Mouse (Mus musculus) T-helper 2 cell (primary cell): ENCODE measurements around the gene Ccdc167.
"Not testable (repeated sequence)": the region's sequence is repeated elsewhere in the genome, so short reads cannot be mapped to it uniquely, and the experiment has no call there.

Source experiments
- in situ Hi-C: fragments of 300-600 bp; cut with MboI, MseI; formaldehyde crosslinking; loops from one replicate; pipeline ENCODE4 v1.15.1; 2025; ENCODE audit warnings: high pct_unique_total_duplicates

Ccdc167 gene

GRCm38 (mm10) chr17:29719628-29720575 is 3.1 kb upstream of the Ccdc167 start:
- in situ Hi-C loops, result no loop called here

GRCm38 (mm10) chr17:29718660-29719059 is 1.8 kb upstream of the Ccdc167 start:
- in situ Hi-C loops, result no loop called here

GRCm38 (mm10) chr17:29713734-29714133 is 3.1 kb downstream of the Ccdc167 start:
- in situ Hi-C loops, result not testable (repeated sequence)

GRCm38 (mm10) chr17:29712565-29712964 is 4.3 kb downstream of the Ccdc167 start:
- in situ Hi-C loops, result no loop called here

- in situ Hi-C loops, result no loop called here
Observed at GRCm38 (mm10) chr17:29711745-29712431, 5.0 kb downstream of the Ccdc167 start.

- in situ Hi-C loops, result no loop called here
Observed at GRCm38 (mm10) chr17:29711076-29711744, 5.6 kb downstream of the Ccdc167 start.

- in situ Hi-C loops, result no loop called here
Observed at GRCm38 (mm10) chr17:29710562-29711044, 6.2 kb downstream of the Ccdc167 start.

GRCm38 (mm10) chr17:29708783-29709182 is 8.1 kb downstream of the Ccdc167 start:
- in situ Hi-C loops, result no loop called here

GRCm38 (mm10) chr17:29706981-29707545 is 9.8 kb downstream of the Ccdc167 start:
- in situ Hi-C loops, result no loop called here

GRCm38 (mm10) chr17:29705881-29706280 is 11.0 kb downstream of the Ccdc167 start:
- in situ Hi-C loops, result no loop called here

GRCm38 (mm10) chr17:29704781-29705180 is 12.1 kb downstream of the Ccdc167 start:
- in situ Hi-C loops, result loop anchor here (5.0 kb wide), 1 partner anchor 88 kb away; no protein-coding TSS in a partner anchor

- in situ Hi-C loops, result loop anchor here (5.0 kb wide), 1 partner anchor 89 kb away; no protein-coding TSS in a partner anchor
Observed at GRCm38 (mm10) chr17:29702938-29703710, 13.7 kb downstream of the Ccdc167 start.

- in situ Hi-C loops, result loop anchor here (5.0 kb wide), 1 partner anchor 92 kb away; no protein-coding TSS in a partner anchor
Observed at GRCm38 (mm10) chr17:29700573-29700972, 16.3 kb downstream of the Ccdc167 start.

- in situ Hi-C loops, result no loop called here
Observed at GRCm38 (mm10) chr17:29698421-29698820, 18.4 kb downstream of the Ccdc167 start.

- in situ Hi-C loops, result no loop called here
Observed at GRCm38 (mm10) chr17:29696940-29697339, 19.9 kb downstream of the Ccdc167 start.

GRCm38 (mm10) chr17:29694516-29694915 is 22.3 kb downstream of the Ccdc167 start:
- in situ Hi-C loops, result no loop called here

GRCm38 (mm10) chr17:29693571-29693970 is 23.3 kb downstream of the Ccdc167 start:
- in situ Hi-C loops, result no loop called here

- in situ Hi-C loops, result no loop called here
Observed at GRCm38 (mm10) chr17:29692827-29693226, 24.0 kb downstream of the Ccdc167 start.

GRCm38 (mm10) chr17:29690257-29690656 is 26.6 kb downstream of the Ccdc167 start:
- in situ Hi-C loops, result no loop called here

- in situ Hi-C loops, result no loop called here
Observed at GRCm38 (mm10) chr17:29688610-29689009, 28.2 kb downstream of the Ccdc167 start.

GRCm38 (mm10) chr17:29687373-29687772 is 29.5 kb downstream of the Ccdc167 start:
- in situ Hi-C loops, result no loop called here
